Comparison of ENCODE assay signal across 25 mouse cellular contexts in the genomic region with DNA sequence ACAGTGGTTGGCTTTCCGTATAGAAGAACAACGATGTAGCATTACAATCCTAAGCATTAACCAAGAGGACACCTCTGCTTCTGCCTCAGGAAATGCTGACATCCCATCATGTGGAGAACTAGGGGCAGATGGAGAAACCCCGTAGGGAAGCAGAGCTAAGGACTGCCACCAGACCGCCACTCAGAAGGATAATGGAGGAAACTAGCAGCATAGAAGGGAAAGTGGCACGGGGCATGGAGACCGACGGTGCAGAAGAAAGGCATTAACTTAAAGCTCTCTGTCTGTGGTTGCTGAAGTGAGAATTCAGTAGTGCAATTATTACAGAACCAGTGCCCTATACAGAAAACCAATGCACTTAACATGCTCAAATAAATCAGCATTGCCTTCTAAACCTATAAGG.
DNase-seq lines count a peak whose midpoint lies in the region; ATAC-seq lines count a peak whose summit lies in the region.
"Had no signal": no experiment of that assay in that cellular context is flagged by ENCODE, and none has a peak within 500 bp of the region (broad histone marks: within the 10 kb centered on the region; RNA-seq: fewer than 3 reads in every experiment).

No protein-coding gene starts in this region.

- 44% methylated on average over 7 of the region's 7 CpGs for WGBS in forebrain, embryonic 13.5 days
- 62% methylated on average over 7 of the region's 7 CpGs for WGBS in forebrain, embryonic 10.5 days

- H3K9me3 ChIP-seq in forebrain, embryonic 13.5 days (replicated peaks): no peaks in the 10 kb centered on the region
- no peaks in the 10 kb centered on the region for H3K9me3 ChIP-seq in forebrain, embryonic 10.5 days
- H3K9me3 ChIP-seq: heart, embryonic 12.5 days; heart, embryonic 15.5 days; hindbrain, embryonic 10.5 days; hindbrain, embryonic 13.5 days; intestine, embryonic 15.5 days had no signal

- peak; percentile 7 to 11 for DNase-seq in cerebellum, postnatal 10 days
- DNase-seq in cerebellum, postnatal 4 days (ENCODE audit: low spot score in 2 of 2): no peak
- DNase-seq in forebrain, embryonic 10.5 days (ENCODE audit: extremely low spot score, low spot score): no peak
- peak; percentile 0 for DNase-seq in left cerebral cortex, postnatal 4 days
- DNase-seq in left cerebral cortex, postnatal 10 days (ENCODE audit: extremely low spot score in 1 of 2, low spot score in 2 of 2): no peak
- DNase-seq in adrenal gland, adult 2 months: no peak
- DNase-seq: adrenal gland, postnatal 10 days; adrenal gland, postnatal 36 days; cerebellum, adult 11 months; cerebellum, adult 2 months; cerebellum, adult 9-11 months; cerebellum, postnatal 36 days; gastrocnemius, postnatal 10 days; gastrocnemius, postnatal 36 days; heart, postnatal 10 days; heart, postnatal 36 days; kidney, adult 11 months had no signal

- no peak overlapping the region for H3K4me3 ChIP-seq in forebrain, embryonic 13.5 days
- no peak overlapping the region for H3K4me3 ChIP-seq in forebrain, embryonic 10.5 days
- H3K4me3 ChIP-seq: heart, embryonic 12.5 days; heart, embryonic 15.5 days; hindbrain, embryonic 10.5 days; hindbrain, embryonic 13.5 days; intestine, embryonic 15.5 days had no signal

- peak; percentile 53; the same call in 1 of the 2 replicates for ATAC-seq in forebrain, embryonic 13.5 days
- ATAC-seq: activated CD4-positive, CD25-positive, alpha-beta regulatory T cell, adult 4 months; hindbrain, embryonic 16.5 days; intestine, embryonic 15.5 days had no signal

- no peaks in the 10 kb centered on the region for H3K4me1 ChIP-seq in forebrain, embryonic 13.5 days
- peaks cover 4% of the 10 kb centered on the region; the same call in 1 of the 2 replicates for H3K4me1 ChIP-seq in forebrain, embryonic 10.5 days
- H3K4me1 ChIP-seq: heart, embryonic 12.5 days; heart, embryonic 15.5 days; hindbrain, embryonic 10.5 days; hindbrain, embryonic 13.5 days; intestine, embryonic 15.5 days had no signal

- no peak overlapping the region for H3K27ac ChIP-seq in forebrain, embryonic 13.5 days
- H3K27ac ChIP-seq in forebrain, embryonic 10.5 days: no peak overlapping the region
- H3K27ac ChIP-seq: heart, embryonic 15.5 days; hindbrain, embryonic 10.5 days; hindbrain, embryonic 13.5 days; intestine, embryonic 15.5 days had no signal

- H3K4me2 ChIP-seq in forebrain, embryonic 13.5 days: no peak overlapping the region
- H3K4me2 ChIP-seq: heart, embryonic 12.5 days; heart, embryonic 15.5 days; hindbrain, embryonic 13.5 days; intestine, embryonic 15.5 days had no signal

- H3K27me3 ChIP-seq in forebrain, embryonic 13.5 days: no peaks in the 10 kb centered on the region
- H3K27me3 ChIP-seq in forebrain, embryonic 10.5 days (ENCODE audit: poor library complexity, severe bottlenecking): no peaks in the 10 kb centered on the region
- H3K27me3 ChIP-seq: heart, embryonic 12.5 days; heart, embryonic 15.5 days; hindbrain, embryonic 13.5 days; intestine, embryonic 15.5 days had no signal

- H3K9ac ChIP-seq in forebrain, embryonic 13.5 days: no peak overlapping the region
- H3K9ac ChIP-seq: heart, embryonic 12.5 days; heart, embryonic 15.5 days; hindbrain, embryonic 13.5 days; intestine, embryonic 15.5 days had no signal

- intact Hi-C loops in left cerebral cortex, postnatal 4 days (cut with DNase I): no loop called here
- intact Hi-C loops in left cerebral cortex, postnatal 10 days (cut with DNase I): no loop called here

- no peaks in the 10 kb centered on the region for H3K36me3 ChIP-seq in forebrain, embryonic 13.5 days (ENCODE audit: poor library complexity, severe bottlenecking)
- no peaks in the 10 kb centered on the region for H3K36me3 ChIP-seq in forebrain, embryonic 10.5 days (replicated peaks)
- H3K36me3 ChIP-seq: heart, embryonic 12.5 days; heart, embryonic 15.5 days; hindbrain, embryonic 10.5 days; hindbrain, embryonic 13.5 days; intestine, embryonic 15.5 days had no signal

Comparison
In these comparisons a context has a peak if more than half of its experiments do, and no peak if none do; other contexts are left out.
1. DNase-seq: peak in cerebellum, postnatal 10 days (2 of 2) and left cerebral cortex, postnatal 4 days (single experiment); none in cerebellum, postnatal 4 days (0 of 2), forebrain, embryonic 10.5 days (single experiment), left cerebral cortex, postnatal 10 days (0 of 2) and adrenal gland, adult 2 months (single experiment).